Mouse (Mus musculus) embryonic facial prominence, embryonic 15.5 days (tissue): Measurements from ENCODE around the gene Mt1. TPM values are rescaled to one million over a fixed set of nuclear protein-coding genes. Genes with fewer than 3 reads are reported as not detected.
A peak's percentile ranks its signal among the peaks of the same experiment; 100 is the strongest.
"Not testable (repeated sequence)": the region's sequence is repeated elsewhere in the genome, so short reads cannot be mapped to it uniquely, and the experiment has no call there.

ENCODE experiments used
- ATAC-seq: fragments of 200-750 bp; cut with Nextera tagmentation; 2 replicates; pipeline ENCODE4 v1.8.0; 2017; ENCODE audit warnings: low read depth, moderate TSS enrichment; ENCODE audit not compliant: insufficient number of reproducible peaks, low FRiP score, low TSS enrichment
- H3K27ac ChIP-seq: fragments of 300-500 bp; sonication (generic); replicated peaks from 2 replicates; pipeline ENCODE4 v1.5.1; 2015; ENCODE audit warnings: mild to moderate bottlenecking, inconsistent platforms
- H3K27me3 ChIP-seq: fragments of 300-500 bp; sonication (generic); 2 replicates; pipeline ENCODE4 v1.6.1; 2015; ENCODE audit warnings: inconsistent platforms
- H3K36me3 ChIP-seq: fragments of 300-500 bp; sonication (generic); 2 replicates; pipeline ENCODE4 v1.6.1; 2015; ENCODE audit warnings: mild to moderate bottlenecking, inconsistent platforms
- H3K4me1 ChIP-seq: fragments of 300-500 bp; sonication (generic); 2 replicates; pipeline ENCODE4 v1.6.1; 2015; ENCODE audit warnings: inconsistent platforms
- H3K4me2 ChIP-seq: fragments of 300-500 bp; sonication (generic); replicated peaks from 2 replicates; pipeline ENCODE4 v1.6.1; 2015; ENCODE audit warnings: mild to moderate bottlenecking, inconsistent platforms
- H3K4me3 ChIP-seq: fragments of 300-500 bp; sonication (generic); replicated peaks from 2 replicates; pipeline ENCODE4 v1.5.1; 2015; ENCODE audit warnings: mild to moderate bottlenecking, inconsistent platforms
- H3K9ac ChIP-seq: fragments of 300-500 bp; sonication (generic); 2 replicates; pipeline ENCODE4 v1.6.1; 2015; ENCODE audit warnings: inconsistent platforms
- H3K9me3 ChIP-seq: fragments of 300-500 bp; sonication (generic); replicated peaks from 2 replicates; pipeline ENCODE4 v1.6.1; 2016; ENCODE audit warnings: inconsistent platforms
- WGBS: fragments of 180-500 bp; shearing (Covaris S2); methylation state at CpG from one replicate; pipeline ENCODE4 v1.1.7; 2015; 5-methylcytosine and 5-hydroxymethylcytosine counted together
- polyA plus RNA-seq: library from polyadenylated mRNA; unstranded; fragments of >200 nt; fragmentation: Nextera tagmentation; extraction: Ambion mirVana; gene quantifications from 2 replicates; pipeline ENCODE4 v1.2.1, GENCODE M21; 2015

Mt1 gene
- 290 and 306 TPM in 2 replicates for polyA plus RNA-seq

GRCm38 (mm10) chr8:94178857-94179712 lies at the start of gene Mt1:
TSS of gene Mt1 (plus strand) at chr8:94179082.
- peak; percentile 82 for ATAC-seq
- WGBS, result under 1% methylated on average over 50 of the region's 50 CpGs
- peak within 1 kb of the TSS; percentile 28 for H3K9ac ChIP-seq
- H3K27ac ChIP-seq, result peak within 1 kb of the TSS; percentile 39; the same call in 1 of the 2 replicates
- H3K9me3 ChIP-seq, result no peaks in the 10 kb centered on the region
- peaks cover 27% of the 10 kb centered on the region for H3K4me1 ChIP-seq
- peaks cover 80% of the 10 kb centered on the region for H3K27me3 ChIP-seq
- peak within 1 kb of the TSS; percentile 50 for H3K4me3 ChIP-seq
- H3K4me2 ChIP-seq, result peak within 1 kb of the TSS; percentile 87
- no peaks in the 10 kb centered on the region for H3K36me3 ChIP-seq

GRCm38 (mm10) chr8:94129133-94129789 lies 49.6 kb upstream of the Mt1 start:
- ATAC-seq, result no peak
- Histone ChIP-seq H3K4me3 (no peak overlapping the region), H3K4me1 (no peaks in the 10 kb centered on the region), H3K36me3 (no peaks in the 10 kb centered on the region), H3K27ac (no peak overlapping the region), H3K4me2 (no peak overlapping the region), H3K27me3 (no peaks in the 10 kb centered on the region), H3K9me3 (no peaks in the 10 kb centered on the region), H3K9ac (no peak overlapping the region)
- WGBS, result 79% methylated on average over 6 of the region's 6 CpGs

GRCm38 (mm10) chr8:94130126-94130525 lies 48.8 kb upstream of the Mt1 start:
- Histone ChIP-seq H3K27ac (no peak overlapping the region), H3K9me3 (no peaks in the 10 kb centered on the region), H3K9ac (no peak overlapping the region; the same call in 1 of the 2 replicates), H3K4me2 (no peak overlapping the region), H3K4me3 (no peak overlapping the region), H3K36me3 (no peaks in the 10 kb centered on the region), H3K27me3 (no peaks in the 10 kb centered on the region), H3K4me1 (no peaks in the 10 kb centered on the region)
- WGBS, result 87% methylated on average over 4 of the region's 4 CpGs
- ATAC-seq, result no peak

GRCm38 (mm10) chr8:94132096-94132495 lies 46.8 kb upstream of the Mt1 start:
- H3K27me3 ChIP-seq, result no peaks in the 10 kb centered on the region
- H3K9ac ChIP-seq, result no peak overlapping the region
- H3K36me3 ChIP-seq, result no peaks in the 10 kb centered on the region
- no peak overlapping the region for H3K27ac ChIP-seq
- ATAC-seq, result no peak
- no peak overlapping the region for H3K4me2 ChIP-seq
- H3K9me3 ChIP-seq, result no peaks in the 10 kb centered on the region
- H3K4me3 ChIP-seq, result no peak overlapping the region
- WGBS, result 60% methylated on average over 5 of the region's 5 CpGs
- no peaks in the 10 kb centered on the region for H3K4me1 ChIP-seq

- H3K36me3 ChIP-seq, H3K4me2 ChIP-seq, H3K4me1 ChIP-seq, H3K9me3 ChIP-seq, ATAC-seq, H3K27ac ChIP-seq, H3K4me3 ChIP-seq, H3K9ac ChIP-seq, H3K27me3 ChIP-seq: not testable (repeated sequence)
- WGBS, result 43% methylated on average over 3 of the region's 3 CpGs
Measured at GRCm38 (mm10) chr8:94134601-94135000, 44.3 kb upstream of the Mt1 start.

- no peaks in the 10 kb centered on the region for H3K4me1 ChIP-seq
- H3K27me3 ChIP-seq, result no peaks in the 10 kb centered on the region
- no peaks in the 10 kb centered on the region for H3K36me3 ChIP-seq
- H3K9me3 ChIP-seq, result no peaks in the 10 kb centered on the region
- H3K9ac ChIP-seq, result no peak overlapping the region
- no peak overlapping the region for H3K27ac ChIP-seq
- WGBS, result 81% methylated on average over 6 of the region's 6 CpGs
- no peak overlapping the region for H3K4me2 ChIP-seq
- H3K4me3 ChIP-seq, result no peak overlapping the region
- no peak for ATAC-seq
Measured at GRCm38 (mm10) chr8:94135556-94135955, 43.3 kb upstream of the Mt1 start.

GRCm38 (mm10) chr8:94136192-94136591 lies 42.7 kb upstream of the Mt1 start:
- no peak overlapping the region for H3K9ac ChIP-seq
- H3K27ac ChIP-seq, result no peak overlapping the region
- ATAC-seq, result no peak
- no peaks in the 10 kb centered on the region for H3K27me3 ChIP-seq
- no peaks in the 10 kb centered on the region for H3K4me1 ChIP-seq
- H3K4me3 ChIP-seq, result no peak overlapping the region
- no peaks in the 10 kb centered on the region for H3K36me3 ChIP-seq
- WGBS, result 64% methylated on average over 7 of the region's 7 CpGs
- no peak overlapping the region for H3K4me2 ChIP-seq
- no peaks in the 10 kb centered on the region for H3K9me3 ChIP-seq

- WGBS, result 36% methylated on average over 6 of the region's 6 CpGs
- ATAC-seq, result no peak
- Histone ChIP-seq H3K4me2 (no peak within 1 kb of the TSS), H3K4me1 (no peaks in the 10 kb centered on the region), H3K9me3 (no peaks in the 10 kb centered on the region), H3K36me3 (no peaks in the 10 kb centered on the region), H3K27ac (no peak within 1 kb of the TSS), H3K4me3 (no peak within 1 kb of the TSS), H3K27me3 (no peaks in the 10 kb centered on the region), H3K9ac (no peak within 1 kb of the TSS)
Measured at GRCm38 (mm10) chr8:94136933-94137332, 41.9 kb upstream of the Mt1 start, which contains the start of gene Mt4. TSS of gene Mt4 (plus strand) at chr8:94137197.

- Histone ChIP-seq H3K4me2 (no peak overlapping the region), H3K27me3 (no peaks in the 10 kb centered on the region), H3K9ac (no peak overlapping the region), H3K4me1 (no peaks in the 10 kb centered on the region), H3K27ac (no peak overlapping the region), H3K9me3 (no peaks in the 10 kb centered on the region), H3K36me3 (no peaks in the 10 kb centered on the region), H3K4me3 (no peak overlapping the region)
- no peak for ATAC-seq
- 81% methylated on average over 4 of the region's 4 CpGs for WGBS
Measured at GRCm38 (mm10) chr8:94140266-94140795, 38.6 kb upstream of the Mt1 start.

- peaks cover 17% of the 10 kb centered on the region for H3K27me3 ChIP-seq
- no peak overlapping the region for H3K27ac ChIP-seq
- H3K9me3 ChIP-seq, result no peaks in the 10 kb centered on the region
- H3K9ac ChIP-seq, result no peak overlapping the region
- no peaks in the 10 kb centered on the region for H3K36me3 ChIP-seq
- H3K4me3 ChIP-seq, result no peak overlapping the region
- peaks cover 11% of the 10 kb centered on the region for H3K4me1 ChIP-seq
- 29% methylated on average over 5 of the region's 5 CpGs for WGBS
- ATAC-seq, result no peak
- no peak overlapping the region for H3K4me2 ChIP-seq
Measured at GRCm38 (mm10) chr8:94148236-94148635, 30.6 kb upstream of the Mt1 start.

GRCm38 (mm10) chr8:94150925-94151324 lies 28.0 kb upstream of the Mt1 start:
- ATAC-seq, result no peak
- Histone ChIP-seq H3K27ac (no peak overlapping the region), H3K4me2 (no peak overlapping the region), H3K4me3 (no peak overlapping the region), H3K9ac (no peak overlapping the region), H3K9me3 (no peaks in the 10 kb centered on the region), H3K4me1 (peaks cover 16% of the 10 kb centered on the region), H3K27me3 (peaks cover 28% of the 10 kb centered on the region), H3K36me3 (no peaks in the 10 kb centered on the region)
- 73% methylated on average over 5 of the region's 5 CpGs for WGBS
